29 mouse cellular contexts compared by ENCODE assay signal in the genomic region with DNA sequence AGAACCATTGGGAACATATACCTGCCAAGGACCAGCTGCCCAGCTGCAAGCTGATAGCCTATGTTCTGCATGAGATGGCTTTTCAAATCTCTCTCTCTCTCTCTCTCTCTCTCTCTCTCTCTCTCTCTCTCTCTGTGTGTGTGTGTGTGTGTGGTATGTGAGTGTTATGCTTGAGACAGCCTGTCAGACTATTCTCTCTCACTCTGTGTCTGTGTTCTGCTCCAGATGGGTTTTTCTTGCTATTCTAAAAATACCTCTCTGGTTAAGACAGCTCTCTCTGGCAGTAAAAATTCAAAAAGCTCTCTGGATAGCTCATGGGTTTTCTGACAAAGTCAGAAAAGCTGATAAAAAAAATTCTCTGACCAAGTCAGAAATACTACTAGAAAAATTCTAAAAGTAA.
DNase-seq lines count a peak whose midpoint lies in the region; ATAC-seq lines count a peak whose summit lies in the region.
"Had no signal": no experiment of that assay in that cellular context is flagged by ENCODE, and none has a peak within 500 bp of the region (broad histone marks: within the 10 kb centered on the region; RNA-seq: fewer than 3 reads in every experiment).

No protein-coding gene starts in this region.

- DNase-seq in frontal cortex, postnatal 25 days (ENCODE audit: low spot score in 2 of 2) = no peak
- DNase-seq in left cerebral cortex, adult 11 months (ENCODE audit: low spot score) = peak; percentile 22
- no peak for DNase-seq in left cerebral cortex, postnatal 4 days
- DNase-seq in brain, adult 2 months (ENCODE audit: low read depth, low spot score) = peak; percentile 83
- peak; percentile 11 to 31 for DNase-seq in left cerebral cortex, adult 9 months (ENCODE audit: low spot score in 2 of 2)
- DNase-seq: adrenal gland, postnatal 25 days; cerebellum, adult 8-10 months; heart, postnatal 10 days; kidney, adult 8-10 months; kidney, postnatal 10 days; liver; thymus, adult 18-20 months; thymus, postnatal 36 days had no signal

- no peaks in the 10 kb centered on the region for H3K27me3 ChIP-seq in heart, embryonic 12.5 days (replicated peaks)
- H3K27me3 ChIP-seq: forebrain, embryonic 15.5 days; intestine, embryonic 15.5 days; liver, embryonic 15.5 days; lung, embryonic 15.5 days; neural tube, embryonic 15.5 days; stomach, embryonic 15.5 days had no signal

- no peaks in the 10 kb centered on the region for H3K4me1 ChIP-seq in heart, embryonic 12.5 days (replicated peaks)
- H3K4me1 ChIP-seq: forebrain, embryonic 15.5 days; heart, embryonic 10.5 days; hindbrain, embryonic 10.5 days; intestine, embryonic 15.5 days; limb, embryonic 10.5 days; liver, embryonic 15.5 days; lung, embryonic 15.5 days; midbrain, embryonic 10.5 days; neural tube, embryonic 15.5 days; stomach, embryonic 15.5 days had no signal

- no peak overlapping the region for H3K9ac ChIP-seq in heart, embryonic 12.5 days
- H3K9ac ChIP-seq: forebrain, embryonic 15.5 days; intestine, embryonic 15.5 days; liver, embryonic 15.5 days; lung, embryonic 15.5 days; neural tube, embryonic 15.5 days; stomach, embryonic 15.5 days had no signal

- no peak overlapping the region for H3K4me2 ChIP-seq in heart, embryonic 12.5 days
- H3K4me2 ChIP-seq: forebrain, embryonic 15.5 days; intestine, embryonic 15.5 days; liver, embryonic 15.5 days; lung, embryonic 15.5 days; neural tube, embryonic 15.5 days; stomach, embryonic 15.5 days had no signal

- peak; percentile 100 for ATAC-seq in frontal cortex, adult (ENCODE audit: low TSS enrichment)
- ATAC-seq in megakaryocyte, adult 5-6 weeks (ENCODE audit: poor library complexity, severe bottlenecking) = no peak
- ATAC-seq in heart, embryonic 12.5 days (ENCODE audit: insufficient number of reproducible peaks, low FRiP score) = no peak
- ATAC-seq: CD4-positive, CD25-positive, alpha-beta regulatory T cell, adult 4 months; forebrain, embryonic 15.5 days; hindbrain, embryonic 16.5 days; intestine, embryonic 15.5 days had no signal

- no peak overlapping the region for H3K27ac ChIP-seq in heart, embryonic 12.5 days (ENCODE audit: poor library complexity, severe bottlenecking)
- H3K27ac ChIP-seq: forebrain, embryonic 15.5 days; heart, embryonic 10.5 days; hindbrain, embryonic 10.5 days; intestine, embryonic 15.5 days; limb, embryonic 10.5 days; liver, embryonic 15.5 days; lung, embryonic 15.5 days; macrophage; midbrain, embryonic 10.5 days; neural tube, embryonic 15.5 days; stomach, embryonic 15.5 days had no signal

- H3K9me3 ChIP-seq in heart, embryonic 12.5 days (replicated peaks) = no peaks in the 10 kb centered on the region
- H3K9me3 ChIP-seq: forebrain, embryonic 15.5 days; heart, embryonic 10.5 days; intestine, embryonic 15.5 days; limb, embryonic 10.5 days; liver, embryonic 15.5 days; lung, embryonic 15.5 days; midbrain, embryonic 10.5 days; neural tube, embryonic 15.5 days; stomach, embryonic 15.5 days had no signal

- no peak overlapping the region for H3K4me3 ChIP-seq in heart, embryonic 12.5 days
- H3K4me3 ChIP-seq: forebrain, embryonic 15.5 days; heart, embryonic 10.5 days; hindbrain, embryonic 10.5 days; intestine, embryonic 15.5 days; limb, embryonic 10.5 days; liver, embryonic 15.5 days; lung, embryonic 15.5 days; midbrain, embryonic 10.5 days; neural tube, embryonic 15.5 days; stomach, embryonic 15.5 days had no signal

- intact Hi-C loops in left cerebral cortex, postnatal 4 days (cut with DNase I) = no loop called here

- H3K36me3 ChIP-seq in heart, embryonic 12.5 days = no peaks in the 10 kb centered on the region
- H3K36me3 ChIP-seq: forebrain, embryonic 15.5 days; heart, embryonic 10.5 days; hindbrain, embryonic 10.5 days; intestine, embryonic 15.5 days; limb, embryonic 10.5 days; liver, embryonic 15.5 days; lung, embryonic 15.5 days; midbrain, embryonic 10.5 days; neural tube, embryonic 15.5 days; stomach, embryonic 15.5 days had no signal

Comparison
In these comparisons a context has a peak if more than half of its experiments do, and no peak if none do; other contexts are left out.
1. DNase-seq: peak in left cerebral cortex, adult 11 months (single experiment), brain, adult 2 months (single experiment) and left cerebral cortex, adult 9 months (2 of 2); none in frontal cortex, postnatal 25 days (0 of 2) and left cerebral cortex, postnatal 4 days (single experiment).